Mouse (Mus musculus): ENCODE results near the gene Slc38a4.

- TF ChIP-seq CTCF (IDR thresholded peaks at IDR 0.05; ENCODE audit: extremely low read depth, insufficient read depth, low read length) (no peak), POLR2A (IDR thresholded peaks at IDR 0.05; ENCODE audit: extremely low read depth, insufficient read depth, low read length) (no peak)
Measured at GRCm38 (mm10) chr15:97072859-97073826, 17.4 kb upstream of the Slc38a4 start.

Data from cortical plate, adult 2 months (tissue).